Mouse (Mus musculus) right cerebral cortex, postnatal 4 days (tissue): ENCODE data around the gene Gm20388.
"Not testable (repeated sequence)": the region's sequence is repeated elsewhere in the genome, so short reads cannot be mapped to it uniquely, and the experiment has no call there.

ENCODE experiments used
- DNase-seq: peaks from one replicate; pipeline ENCODE4 v3.0.0-alpha.2; 2022

Gm20388 gene

DNA sequence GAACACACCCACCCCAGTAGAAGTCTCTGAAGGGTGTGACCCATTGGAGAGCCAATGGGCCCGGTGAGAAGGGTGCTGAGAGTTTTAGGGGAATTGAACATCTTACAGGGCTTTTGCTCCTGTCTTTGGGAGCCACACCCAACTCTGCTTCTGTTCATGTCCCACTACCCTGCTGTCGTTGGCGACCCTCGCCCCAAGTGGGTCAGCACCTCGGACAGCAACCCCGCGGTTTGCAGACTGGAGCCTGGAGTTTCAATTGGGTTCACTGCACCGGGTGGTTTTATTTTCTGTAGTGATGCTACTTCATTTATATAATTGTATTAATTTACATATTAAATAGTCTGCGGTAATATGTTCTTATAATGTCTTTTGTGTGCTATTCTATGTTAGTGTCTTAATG, 3503.6 kb downstream of the Gm20388 start:
- DNase-seq: no peak

DNA sequence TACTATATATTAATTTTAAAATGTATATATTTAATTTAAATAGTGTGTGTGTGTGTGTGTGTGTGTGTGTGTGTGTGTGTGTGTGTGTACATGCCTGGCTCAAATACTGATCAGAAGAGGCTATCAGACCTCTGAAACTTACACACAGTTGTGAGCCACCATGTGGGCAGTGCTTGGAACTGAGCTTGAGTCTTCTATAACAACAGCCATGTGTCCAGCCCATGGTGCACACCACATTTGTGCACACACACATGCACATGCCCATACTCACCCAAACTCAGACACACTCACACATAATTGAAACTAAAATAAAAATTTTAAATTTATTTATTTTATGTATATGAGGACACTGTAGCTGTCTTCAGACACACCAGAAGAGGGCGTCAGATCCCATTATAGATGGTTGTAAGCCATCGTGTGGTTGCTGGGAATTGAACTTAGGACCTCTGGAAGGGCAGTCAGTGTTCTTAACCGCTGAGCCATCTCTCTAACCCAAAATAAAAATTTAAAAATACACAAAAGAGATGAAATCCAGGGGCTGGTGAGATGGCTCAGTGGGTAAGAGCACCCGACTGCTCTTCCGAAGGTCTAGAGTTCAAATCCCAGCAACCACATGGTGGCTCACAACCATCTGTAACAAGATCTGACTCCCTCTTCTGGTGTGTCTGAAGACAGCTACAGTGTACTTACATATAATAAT, 3504.5 kb downstream of the Gm20388 start:
- DNase-seq: not testable (repeated sequence)

DNA sequence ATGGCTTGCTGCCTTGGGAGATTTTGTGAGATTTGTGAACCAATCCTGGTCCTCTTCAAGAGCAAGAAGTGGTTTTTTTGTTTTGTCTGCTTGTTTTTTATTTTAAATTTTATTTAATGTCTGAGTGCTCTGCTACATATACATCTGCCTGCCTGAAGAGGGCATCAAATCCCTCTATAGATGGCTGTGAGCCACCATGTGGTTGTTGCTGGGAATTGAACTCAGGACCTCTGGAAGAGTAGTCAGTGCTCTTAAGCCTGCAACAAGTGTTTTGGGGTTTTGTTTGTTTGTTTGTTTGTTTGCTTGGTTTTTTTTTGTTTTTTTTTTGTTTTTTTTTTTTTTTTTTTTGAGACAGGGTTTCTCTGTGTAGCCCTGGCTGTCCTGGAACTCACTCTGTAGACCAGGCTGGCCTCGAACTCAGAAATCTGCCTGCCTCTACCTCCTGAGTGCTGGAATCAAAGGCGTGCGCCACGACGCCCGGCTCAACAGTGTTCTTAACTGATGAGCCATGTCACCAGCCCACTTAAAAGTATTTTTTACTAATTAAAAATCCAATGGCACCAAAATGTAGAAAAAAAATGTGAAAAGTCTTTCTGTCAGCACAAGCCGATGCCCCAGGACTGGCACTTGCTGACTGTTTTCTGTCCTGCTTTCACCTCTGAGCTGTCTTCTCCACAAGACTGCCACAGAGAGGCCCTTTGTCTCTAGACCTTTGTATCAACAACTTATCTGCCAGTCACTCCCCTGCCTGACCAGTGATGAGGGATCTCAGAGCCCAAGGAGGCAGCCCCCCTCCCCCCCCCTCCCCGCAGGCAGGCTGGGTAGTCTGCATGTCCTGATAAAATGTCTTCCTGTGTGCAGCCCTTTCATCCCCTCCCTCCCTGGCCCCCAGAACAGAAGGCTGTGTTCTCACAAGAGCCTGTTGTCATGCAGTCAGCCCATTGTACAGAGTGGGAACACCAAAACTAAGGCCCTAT, 3505.6 kb downstream of the Gm20388 start:
- DNase-seq: no peak

DNA sequence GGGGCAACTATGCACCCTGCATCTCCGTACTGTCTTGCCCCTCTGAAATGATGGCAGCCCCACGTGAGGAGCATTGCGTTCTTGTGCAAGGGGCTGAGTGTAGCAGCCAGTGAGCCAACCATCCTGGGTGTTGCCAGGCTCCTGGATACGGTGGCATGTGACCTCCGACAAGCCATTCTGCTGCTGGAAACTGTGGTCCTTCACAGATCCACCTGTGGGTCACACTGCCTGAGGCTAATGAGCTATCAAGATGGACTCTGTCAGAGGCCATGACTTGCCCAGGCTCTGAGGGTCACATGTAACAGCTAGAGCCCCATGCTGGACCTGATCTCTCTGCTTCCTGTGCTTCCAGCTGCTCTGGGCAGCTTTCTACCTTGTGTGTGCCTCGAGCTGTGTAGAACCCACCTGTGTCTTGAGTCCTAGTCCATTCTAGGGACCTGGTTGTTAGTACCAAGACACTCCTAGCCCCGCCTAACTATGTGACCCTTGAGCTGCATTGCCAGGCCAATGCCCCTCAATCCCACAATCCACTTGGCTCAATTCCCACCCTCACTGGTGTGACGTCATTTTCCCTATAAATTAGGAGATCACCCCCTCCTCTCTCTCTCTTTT, 3506.4 kb downstream of the Gm20388 start:
- DNase-seq: no peak

DNA sequence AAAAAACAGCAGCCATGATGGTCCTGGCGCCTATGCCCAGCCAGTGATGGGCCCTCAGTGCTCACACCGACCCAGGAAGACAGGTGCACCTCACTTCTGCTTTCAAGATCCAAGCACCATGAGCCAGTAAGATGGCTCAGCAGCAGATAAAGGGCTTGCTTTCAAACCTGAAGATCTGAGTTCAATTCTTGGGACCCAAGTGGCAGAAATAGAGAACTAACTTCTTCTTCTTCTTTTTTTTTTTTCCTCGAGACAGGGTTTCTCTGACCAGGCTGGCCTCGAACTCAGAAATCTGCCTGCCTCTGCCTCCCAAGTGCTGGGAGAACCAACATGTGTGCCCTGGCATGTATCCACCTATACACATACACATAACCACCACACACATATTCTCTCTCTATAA, 3509.1 kb downstream of the Gm20388 start:
- no peak for DNase-seq

DNA sequence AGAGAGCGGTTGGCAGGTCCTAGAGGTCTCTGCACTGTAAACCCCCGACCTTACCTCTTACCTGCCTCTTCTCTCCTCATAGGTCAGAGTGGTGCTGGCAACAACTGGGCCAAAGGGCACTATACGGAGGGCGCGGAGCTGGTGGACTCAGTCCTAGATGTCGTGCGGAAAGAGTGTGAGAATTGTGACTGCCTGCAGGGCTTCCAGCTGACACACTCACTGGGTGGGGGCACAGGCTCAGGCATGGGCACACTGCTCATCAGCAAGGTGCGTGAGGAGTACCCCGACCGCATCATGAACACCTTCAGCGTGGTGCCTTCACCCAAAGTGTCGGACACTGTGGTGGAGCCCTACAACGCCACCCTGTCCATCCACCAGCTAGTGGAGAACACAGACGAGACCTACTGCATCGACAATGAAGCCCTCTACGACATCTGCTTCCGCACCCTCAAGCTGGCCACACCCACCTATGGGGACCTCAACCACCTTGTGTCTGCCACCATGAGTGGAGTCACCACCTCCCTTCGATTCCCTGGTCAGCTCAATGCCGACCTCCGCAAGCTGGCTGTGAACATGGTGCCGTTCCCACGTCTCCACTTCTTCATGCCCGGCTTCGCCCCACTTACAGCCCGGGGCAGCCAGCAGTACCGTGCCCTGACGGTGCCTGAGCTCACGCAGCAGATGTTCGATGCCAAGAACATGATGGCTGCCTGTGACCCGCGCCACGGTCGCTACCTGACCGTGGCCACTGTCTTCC, 3510.1 kb downstream of the Gm20388 start:
- DNase-seq: no peak

DNA sequence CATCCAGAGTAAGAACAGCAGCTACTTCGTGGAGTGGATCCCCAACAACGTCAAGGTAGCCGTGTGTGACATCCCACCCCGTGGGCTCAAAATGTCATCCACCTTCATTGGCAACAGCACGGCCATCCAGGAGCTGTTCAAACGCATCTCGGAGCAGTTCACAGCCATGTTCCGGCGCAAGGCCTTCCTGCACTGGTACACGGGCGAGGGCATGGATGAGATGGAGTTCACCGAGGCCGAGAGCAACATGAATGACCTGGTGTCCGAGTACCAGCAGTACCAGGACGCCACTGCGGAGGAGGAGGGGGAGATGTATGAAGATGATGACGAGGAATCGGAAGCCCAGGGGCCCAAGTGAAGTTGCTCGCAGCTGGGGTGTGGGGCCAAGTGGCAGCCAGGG, 3510.7 kb downstream of the Gm20388 start:
- no peak for DNase-seq

DNA sequence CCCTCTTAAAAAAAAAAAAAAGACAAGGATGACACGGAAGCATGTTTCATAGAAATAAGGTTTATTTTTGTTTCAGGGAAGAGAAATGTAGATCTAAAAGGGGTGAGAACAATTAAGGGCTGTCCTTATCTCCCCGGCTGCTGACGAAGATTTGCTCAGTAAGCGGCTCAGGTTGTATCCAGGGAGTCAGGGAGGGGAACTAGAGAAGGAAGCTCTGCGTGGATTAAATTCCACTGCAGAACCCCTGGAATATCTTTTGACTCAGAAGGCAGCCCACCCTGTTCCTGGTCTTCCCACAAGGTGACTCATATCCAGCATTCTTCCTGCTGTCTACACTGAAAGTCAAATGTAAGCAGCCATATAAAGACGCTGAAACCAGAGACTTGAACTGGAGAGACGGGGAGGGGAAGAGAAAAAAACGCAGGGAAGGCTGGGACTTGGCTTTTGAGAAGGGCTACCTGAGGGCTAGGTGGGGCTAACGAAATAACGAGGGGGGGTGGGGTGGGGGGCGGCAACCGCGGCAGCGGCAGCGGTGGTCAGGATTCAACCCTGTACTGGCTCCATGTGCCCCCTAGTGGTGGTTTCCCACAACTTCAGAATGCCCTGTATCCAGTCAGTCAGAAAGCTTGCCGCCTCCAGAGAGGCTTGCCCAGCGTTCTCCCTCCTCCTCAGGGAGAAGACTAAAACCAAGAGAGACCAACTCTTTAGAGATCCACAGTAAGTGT, 3511.6 kb downstream of the Gm20388 start:
- DNase-seq: peak; percentile 73

DNA sequence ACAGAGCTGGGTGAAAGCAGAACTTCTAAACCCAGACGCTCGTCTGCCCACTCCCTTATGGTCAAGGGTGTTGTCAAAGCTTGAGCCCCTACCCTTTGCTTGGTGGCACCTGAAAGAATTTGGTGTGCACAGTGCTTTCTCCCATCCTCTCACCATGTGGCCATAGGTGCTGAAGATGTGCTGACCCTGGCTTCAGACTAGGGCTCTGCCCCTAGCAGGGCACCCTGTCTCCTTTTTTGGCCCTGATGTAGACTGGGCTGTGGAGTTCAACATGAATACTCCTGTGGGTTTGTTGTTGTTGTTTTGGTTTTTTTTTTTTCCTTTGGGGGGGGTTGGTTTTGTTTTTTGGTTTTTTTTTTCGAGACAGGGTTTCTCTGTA, 3512.1 kb downstream of the Gm20388 start:
- DNase-seq: no peak

DNA sequence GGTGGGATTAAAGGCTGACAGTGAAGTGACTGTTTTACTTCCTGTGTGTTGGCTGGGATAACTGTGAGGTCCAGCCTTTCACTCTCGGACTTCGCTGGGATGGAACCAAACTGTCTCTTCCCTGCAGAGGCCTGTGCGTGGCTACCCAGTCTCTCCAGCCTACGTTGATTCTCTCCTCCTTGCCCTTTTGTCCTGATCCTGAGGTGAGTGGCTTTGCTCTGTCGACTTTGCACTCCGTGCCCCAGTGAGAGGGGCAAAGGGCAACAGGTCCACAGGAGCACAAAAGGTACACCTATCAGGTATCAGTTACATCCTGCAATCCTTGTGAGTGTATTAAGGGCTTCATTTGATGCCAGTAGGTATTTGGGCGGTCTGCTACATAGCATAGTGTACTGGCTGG, 3512.8 kb downstream of the Gm20388 start, which contains the start of gene Def8:
Def8 (plus strand) TSS at position 87 of the 400 bp plus-strand sequence.
- no peak for DNase-seq

DNA sequence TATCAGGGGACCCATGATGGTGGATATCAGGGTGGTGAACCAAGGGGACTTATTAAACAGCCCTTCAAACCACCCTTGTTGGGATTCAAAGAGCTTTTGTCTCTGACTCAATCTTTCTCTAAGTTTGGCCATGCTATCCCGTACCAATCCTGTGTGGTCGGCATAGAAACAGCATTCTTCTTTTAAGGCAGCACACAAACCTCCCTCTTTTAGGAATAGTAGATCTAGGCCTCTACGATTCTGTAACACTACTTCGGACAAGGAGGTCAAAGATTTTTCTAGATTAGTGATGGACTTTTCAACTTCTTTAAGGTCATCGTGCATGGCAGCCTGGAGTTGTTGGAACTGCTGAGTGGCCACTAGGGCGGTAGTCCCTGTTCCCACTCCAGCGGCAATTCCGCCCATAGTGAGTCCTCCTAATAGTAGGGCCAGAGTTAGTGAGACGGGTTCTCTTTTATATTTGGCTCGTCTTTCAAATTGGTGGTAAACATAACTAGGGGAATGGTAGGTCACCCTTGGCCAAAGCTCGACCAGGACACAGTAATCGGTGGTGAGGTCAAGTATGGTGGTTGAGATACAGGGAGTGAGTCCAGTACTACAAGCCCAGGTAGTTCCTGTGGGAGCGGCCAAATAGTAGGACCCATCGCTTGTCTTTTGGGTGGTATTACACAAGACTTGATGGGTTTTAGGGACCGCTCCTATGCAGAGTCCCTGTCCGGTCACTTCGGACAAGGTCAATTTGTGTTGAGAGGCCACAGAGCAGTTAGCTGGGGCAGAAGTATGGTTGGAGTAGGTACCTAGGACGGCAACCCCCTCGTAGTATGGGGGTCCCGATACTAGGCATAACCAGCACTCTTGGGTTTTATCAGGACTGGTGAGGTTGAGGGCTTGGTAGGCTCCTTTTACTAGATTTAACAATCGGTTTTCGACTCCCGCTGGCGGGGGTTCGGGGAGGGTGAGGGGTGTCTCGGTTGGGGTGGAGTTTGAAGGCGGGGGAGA, 3516.2 kb downstream of the Gm20388 start:
- DNase-seq: no peak

DNA sequence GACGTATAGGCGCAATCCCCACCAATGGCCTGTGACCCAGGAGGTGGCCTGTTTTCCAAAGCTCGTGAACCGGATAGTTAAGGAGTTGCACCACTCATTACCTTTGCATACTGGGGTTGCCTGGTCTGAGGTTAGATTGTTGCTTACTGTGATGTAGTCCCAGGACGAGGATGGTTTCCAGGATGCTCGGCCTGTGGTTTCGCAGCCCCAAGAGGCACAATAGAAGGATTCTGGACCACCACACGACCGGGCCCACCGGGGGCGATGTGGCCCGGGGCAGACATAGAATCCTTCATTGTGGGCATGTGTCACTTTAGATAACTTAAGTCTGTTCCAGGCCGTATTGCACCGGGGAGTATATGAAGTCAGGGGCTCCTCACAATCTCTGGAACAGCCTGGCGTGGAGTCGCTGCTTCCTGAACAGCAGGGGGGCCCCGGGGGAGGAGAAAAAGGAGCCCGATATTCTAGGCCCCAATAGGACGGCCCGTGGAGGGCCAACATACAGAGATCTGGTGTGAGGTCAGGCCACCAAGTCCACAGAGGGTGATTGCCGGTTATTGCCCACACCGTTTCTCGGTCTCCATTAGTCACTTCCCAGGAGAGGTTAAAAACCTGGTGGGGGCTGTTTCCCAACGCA, 3517.1 kb downstream of the Gm20388 start:
- no peak for DNase-seq

DNA sequence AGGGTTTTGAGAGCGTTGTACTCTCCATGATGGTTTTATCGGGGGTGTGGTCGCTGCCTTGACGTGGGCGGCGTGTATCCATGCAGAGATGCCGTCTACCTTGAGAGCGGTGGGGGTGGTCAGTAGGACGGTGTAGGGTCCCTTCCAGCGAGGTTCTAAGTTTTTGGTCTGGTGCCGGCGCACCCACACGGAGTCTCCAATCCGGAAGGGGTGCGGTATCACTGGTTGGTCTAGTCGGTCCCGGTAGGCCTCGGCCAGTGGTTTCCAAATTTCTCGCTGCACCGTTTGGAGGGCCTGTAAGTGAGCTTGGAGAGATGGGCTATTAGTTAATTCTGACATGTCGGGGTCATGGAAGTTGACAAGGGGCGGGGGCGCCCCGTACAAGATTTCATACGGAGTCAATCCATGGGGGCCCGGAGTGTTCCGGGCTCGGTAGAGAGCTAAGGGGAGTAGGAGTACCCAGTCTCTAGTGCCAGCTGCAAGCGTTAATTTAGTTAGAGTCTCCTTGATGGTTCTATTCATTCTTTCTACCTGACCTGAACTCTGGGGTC, 3517.8 kb downstream of the Gm20388 start:
- no peak for DNase-seq

DNA sequence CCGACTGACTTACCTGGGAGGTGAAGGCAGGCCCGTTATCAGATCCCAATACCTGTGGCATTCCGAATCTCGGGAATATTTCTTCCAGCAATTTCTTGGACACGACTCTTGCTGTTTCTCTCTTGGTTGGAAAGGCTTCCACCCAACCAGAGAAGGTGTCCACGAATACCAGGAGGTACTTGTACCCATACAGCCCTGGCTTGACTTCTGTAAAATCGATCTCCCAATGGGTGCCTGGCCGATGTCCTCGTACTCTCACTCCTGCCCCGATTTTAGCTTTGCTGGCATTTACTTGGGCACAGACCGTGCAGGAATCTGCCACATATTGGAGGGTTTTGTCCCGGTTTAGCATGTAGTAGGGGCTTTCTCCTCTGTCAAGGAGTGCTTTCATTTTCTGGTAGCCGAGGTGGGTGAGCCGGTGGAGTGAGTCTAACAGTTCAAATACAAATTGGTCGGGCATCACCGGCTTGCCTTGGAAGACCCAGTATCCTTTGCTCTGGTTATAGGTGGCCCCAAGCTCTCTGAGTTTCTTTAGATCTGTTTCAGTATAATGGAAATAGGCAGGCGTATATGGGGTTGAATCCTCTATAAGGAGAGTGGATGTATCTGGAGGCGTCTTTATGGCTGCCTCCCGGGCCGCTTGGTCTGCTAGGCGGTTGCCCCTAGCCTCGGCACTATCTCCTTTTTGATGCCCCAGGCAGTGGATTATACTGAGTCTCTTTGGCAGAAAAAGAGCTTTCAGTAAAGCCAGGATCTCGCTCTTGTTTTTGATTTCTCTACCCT, 3518.5 kb downstream of the Gm20388 start:
- no peak for DNase-seq

DNA sequence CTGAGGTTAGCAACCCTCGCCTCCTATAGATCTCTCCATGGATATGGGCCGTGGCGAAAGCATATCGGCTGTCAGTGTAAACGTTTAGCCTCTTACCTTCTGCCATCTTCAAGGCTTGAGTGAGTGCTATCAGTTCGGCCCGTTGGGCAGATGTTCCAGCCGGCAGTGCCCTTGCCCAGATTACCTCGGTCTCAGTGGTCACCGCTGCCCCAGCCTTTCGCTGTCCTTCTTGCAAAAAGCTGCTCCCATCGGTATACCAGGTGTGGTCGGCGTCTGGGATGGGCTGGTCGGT, 3519.0 kb downstream of the Gm20388 start:
- not testable (repeated sequence) for DNase-seq

DNA sequence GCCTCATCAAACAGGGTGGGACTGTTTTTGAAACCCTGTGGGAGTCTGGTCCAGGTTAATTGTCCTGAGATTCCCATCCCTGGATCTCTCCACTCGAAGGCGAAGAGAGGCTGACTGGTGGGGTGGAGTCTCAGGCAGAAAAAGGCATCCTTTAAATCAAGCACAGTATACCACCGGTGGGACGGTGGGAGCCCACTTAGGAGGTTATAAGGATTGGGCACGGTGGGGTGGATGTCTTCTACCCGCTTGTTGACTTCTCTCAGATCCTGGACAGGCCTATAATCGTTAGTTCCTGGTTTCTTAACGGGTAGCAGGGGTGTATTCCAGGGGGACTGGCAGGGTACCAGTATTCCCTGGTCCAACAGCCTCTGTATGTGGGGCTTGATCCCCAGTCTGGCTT, 3520.3 kb downstream of the Gm20388 start:
- not testable (repeated sequence) for DNase-seq

DNA sequence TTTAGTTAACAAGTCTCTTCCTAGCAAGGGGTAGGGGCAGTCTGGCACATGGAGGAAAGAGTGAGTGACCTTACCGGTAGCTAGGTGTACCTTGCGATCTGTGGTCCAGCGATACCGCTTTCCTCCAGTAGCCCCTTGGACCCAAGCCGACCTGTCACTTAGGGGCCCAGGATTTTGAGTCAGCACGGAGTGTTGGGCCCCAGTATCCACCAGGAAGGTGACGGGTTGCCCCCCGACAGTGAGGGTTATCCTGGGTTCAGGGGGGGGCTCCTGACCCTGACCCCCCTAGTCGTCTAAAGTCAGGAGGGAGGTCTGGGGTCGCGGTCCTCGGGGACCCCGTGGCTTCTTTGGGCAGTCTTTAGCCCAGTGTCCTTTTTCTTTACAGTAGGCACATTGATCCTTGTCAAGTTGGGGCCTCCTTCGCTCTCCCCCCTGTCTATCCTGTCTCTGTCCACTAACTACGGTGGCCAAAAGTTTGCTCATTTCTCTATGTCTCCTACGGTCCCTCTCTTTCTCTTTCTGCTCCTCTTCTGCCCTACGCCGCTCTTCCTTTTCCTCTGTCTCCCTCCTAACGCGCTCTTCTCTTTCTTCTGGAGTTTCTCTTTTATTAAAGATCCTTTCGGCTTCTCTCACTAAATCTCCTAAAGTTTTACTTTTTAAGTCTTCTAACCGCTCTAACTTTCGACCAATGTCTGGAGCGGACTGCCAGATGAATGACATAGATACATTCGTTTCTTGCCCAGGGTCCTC, 3521.2 kb downstream of the Gm20388 start:
- DNase-seq: no peak

DNA sequence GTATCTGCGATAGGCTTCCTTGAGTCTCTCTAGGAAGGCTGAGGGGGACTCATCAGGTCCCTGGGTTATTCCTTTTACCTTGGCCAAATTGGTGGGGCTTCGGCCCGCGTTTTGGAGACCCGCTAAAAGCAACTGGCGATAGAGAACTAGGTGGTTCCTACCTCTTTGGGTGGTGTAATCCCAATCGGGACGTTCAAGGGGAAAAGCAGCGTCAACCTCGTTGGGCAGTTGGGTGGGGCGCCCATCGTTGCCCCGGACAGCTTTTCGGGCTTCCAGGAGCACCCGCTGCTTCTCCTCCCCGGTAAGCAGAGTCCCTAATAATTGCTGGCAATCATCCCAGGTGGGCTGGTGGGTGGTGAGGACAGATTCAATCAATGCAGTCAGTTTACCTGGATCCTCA, 3521.7 kb downstream of the Gm20388 start:
- no peak for DNase-seq
